Mouse (Mus musculus): ENCODE data around the gene Iqcf1.
A peak's percentile ranks its signal among the peaks of the same experiment; 100 is the strongest.
"Not testable (repeated sequence)": the region's sequence is repeated elsewhere in the genome, so short reads cannot be mapped to it uniquely, and the experiment has no call there.

The Iqcf1 gene

GRCm38 (mm10) chr9:106483606-106484005, 16.2 kb upstream of the Iqcf1 start:
- DNase-seq: no peak

GRCm38 (mm10) chr9:106485076-106485475, 14.7 kb upstream of the Iqcf1 start:
- DNase-seq: no peak

- not testable (repeated sequence) for DNase-seq
Observed at GRCm38 (mm10) chr9:106487602-106488001, 12.2 kb upstream of the Iqcf1 start.

GRCm38 (mm10) chr9:106501846-106502245, 2.1 kb downstream of the Iqcf1 start:
- no peak for DNase-seq

- DNase-seq: no peak
Observed at GRCm38 (mm10) chr9:106504246-106504645, 4.5 kb downstream of the Iqcf1 start.

- no peak for DNase-seq
Observed at GRCm38 (mm10) chr9:106509356-106509755, 9.6 kb downstream of the Iqcf1 start.

- DNase-seq: no peak
Observed at GRCm38 (mm10) chr9:106512729-106513450, 13.1 kb downstream of the Iqcf1 start.

GRCm38 (mm10) chr9:106513566-106513965, 13.8 kb downstream of the Iqcf1 start:
- DNase-seq: no peak

GRCm38 (mm10) chr9:106514273-106514672, 14.5 kb downstream of the Iqcf1 start, which contains the start of gene Iqcf5:
Gene Iqcf5 (plus strand): TSS chr9:106514573.
- DNase-seq: no peak

- DNase-seq: no peak
Observed at GRCm38 (mm10) chr9:106519433-106519832, 19.7 kb downstream of the Iqcf1 start.

GRCm38 (mm10) chr9:106519909-106520308, 20.1 kb downstream of the Iqcf1 start:
- DNase-seq: no peak

- peak; percentile 66 for DNase-seq
Observed at GRCm38 (mm10) chr9:106531833-106532232, 32.1 kb downstream of the Iqcf1 start.

GRCm38 (mm10) chr9:106534296-106534695, 34.5 kb downstream of the Iqcf1 start:
- DNase-seq: no peak

GRCm38 (mm10) chr9:106534975-106535374, 35.2 kb downstream of the Iqcf1 start:
- no peak for DNase-seq

All from retina, postnatal 1 day (tissue).